Mouse (Mus musculus) stomach, embryonic 14.5 days (tissue): ENCODE measurements at regions not wholly inside any gene's neighbourhood (a gene's known extent, or its start where the extent isn't known, plus 50 kb on each side); places are given as distances from the start of the nearest gene placed in this dataset.

Source experiments
- ATAC-seq: fragments of 200-750 bp; cut with Nextera tagmentation; 2 replicates; pipeline ENCODE4 v1.8.0; 2017; ENCODE audit warnings: low read depth, moderate TSS enrichment; ENCODE audit not compliant: insufficient number of reproducible peaks, insufficient read depth, low FRiP score
- H3K27ac ChIP-seq: fragments of 300-500 bp; sonication (generic); 2 replicates; pipeline ENCODE4 v1.5.1; 2014; ENCODE audit warnings: mild to moderate bottlenecking, low read length, moderate library complexity, mixed read lengths
- H3K27me3 ChIP-seq: fragments of 300-500 bp; sonication (generic); 2 replicates; pipeline ENCODE4 v1.6.1; 2014; ENCODE audit warnings: low read length, control low read depth, mixed read lengths; ENCODE audit not compliant: control insufficient read depth, insufficient read depth
- H3K36me3 ChIP-seq: fragments of 300-500 bp; sonication (generic); 2 replicates; pipeline ENCODE4 v1.6.1; 2014; ENCODE audit warnings: mild to moderate bottlenecking, control low read depth, low read length, moderate library complexity, mixed read lengths; ENCODE audit not compliant: control insufficient read depth, insufficient read depth
- H3K4me1 ChIP-seq: fragments of 300-500 bp; sonication (generic); 2 replicates; pipeline ENCODE4 v1.6.1; 2014; ENCODE audit warnings: low read length, control low read depth, mixed read lengths; ENCODE audit not compliant: control insufficient read depth, insufficient read depth
- H3K4me2 ChIP-seq: fragments of 300-500 bp; sonication (generic); replicated peaks from 2 replicates; pipeline ENCODE4 v1.6.1; 2014; ENCODE audit warnings: low read depth, low read length, control low read depth
- H3K4me3 ChIP-seq: fragments of 300-500 bp; sonication (generic); 2 replicates; pipeline ENCODE4 v1.5.1; 2014; ENCODE audit warnings: low read depth, low read length, control low read depth
- H3K9ac ChIP-seq: fragments of 300-500 bp; sonication (generic); replicated peaks from 2 replicates; pipeline ENCODE4 v1.6.1; 2014; ENCODE audit warnings: low read depth, mild to moderate bottlenecking, control low read depth, low read length, moderate library complexity, mixed read lengths
- H3K9me3 ChIP-seq: fragments of 300-500 bp; sonication (generic); 2 replicates; pipeline ENCODE4 v1.6.1; 2016; ENCODE audit warnings: low read depth, low read length, control low read depth; ENCODE audit not compliant: control insufficient read depth
- WGBS: fragments of 180-500 bp; shearing (Covaris S2); extraction: QIAGEN DNeasy Blood & Tissue Kit; methylation state at CpG from one replicate; pipeline ENCODE4 v1.1.7; 2014; 5-methylcytosine and 5-hydroxymethylcytosine counted together

DNA sequence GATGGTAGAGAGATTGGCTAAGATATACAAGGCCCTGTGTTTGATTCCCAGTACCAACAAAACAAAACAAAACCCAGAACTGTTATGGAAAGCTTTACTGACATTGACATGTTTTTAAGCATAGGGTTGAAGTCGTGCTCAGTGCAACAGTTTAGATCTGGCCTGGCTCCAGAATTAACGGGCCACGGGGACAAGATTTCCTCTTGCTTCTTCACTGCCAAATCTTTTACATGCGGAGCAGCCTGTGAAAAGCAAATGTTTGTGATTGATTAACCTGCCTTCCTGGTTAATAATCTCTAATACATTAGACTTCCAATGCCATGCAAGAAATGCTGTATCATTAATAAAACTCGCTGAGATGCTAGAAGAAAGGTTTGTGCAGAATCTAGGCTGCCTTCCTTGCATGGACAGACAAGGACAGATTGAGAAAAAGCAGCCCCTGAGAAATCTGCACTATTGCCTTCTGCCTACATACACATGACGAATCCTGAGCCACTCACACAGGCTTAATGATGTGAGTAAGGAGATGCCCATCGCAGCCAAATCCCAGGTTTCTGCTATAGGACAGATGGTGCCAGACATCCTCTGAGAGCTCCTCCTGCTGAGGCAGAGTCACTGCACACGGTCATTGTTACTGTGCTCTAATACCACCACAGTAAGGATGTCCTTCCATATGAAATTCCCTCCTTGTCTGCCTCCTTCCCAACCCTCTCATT, 697.2 kb upstream of the Tmem132c start:
- no peak for ATAC-seq
- Histone ChIP-seq H3K27ac (no peak overlapping the region), H3K4me2 (no peak overlapping the region), H3K9me3 (no peaks in the 10 kb centered on the region), H3K4me3 (no peak overlapping the region), H3K9ac (no peak overlapping the region), H3K36me3 (no peaks in the 10 kb centered on the region), H3K4me1 (no peaks in the 10 kb centered on the region), H3K27me3 (no peaks in the 10 kb centered on the region)
- WGBS, result 47% methylated on average over 8 of the region's 8 CpGs

DNA sequence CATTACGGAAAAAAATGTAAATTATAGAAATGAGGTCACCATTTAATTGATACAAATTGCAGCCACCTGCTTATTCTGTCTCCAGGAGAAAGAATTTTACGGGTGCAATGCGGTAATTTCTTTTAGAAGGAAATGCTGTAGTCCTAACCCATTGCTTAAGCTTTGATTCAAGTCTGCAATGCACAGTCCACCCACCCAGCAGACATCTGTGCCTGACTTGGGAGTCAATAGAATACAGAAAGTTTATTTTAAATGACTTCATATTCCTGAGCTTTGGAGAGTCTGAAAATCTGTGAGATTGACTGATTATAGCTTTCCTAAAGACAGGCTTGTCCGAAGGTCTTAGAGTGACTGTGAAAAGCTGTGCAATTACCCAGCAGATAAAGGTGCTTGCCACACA, 693.8 kb upstream of the Tmem132c start:
- 70% methylated on average over 4 of the region's 4 CpGs for WGBS

DNA sequence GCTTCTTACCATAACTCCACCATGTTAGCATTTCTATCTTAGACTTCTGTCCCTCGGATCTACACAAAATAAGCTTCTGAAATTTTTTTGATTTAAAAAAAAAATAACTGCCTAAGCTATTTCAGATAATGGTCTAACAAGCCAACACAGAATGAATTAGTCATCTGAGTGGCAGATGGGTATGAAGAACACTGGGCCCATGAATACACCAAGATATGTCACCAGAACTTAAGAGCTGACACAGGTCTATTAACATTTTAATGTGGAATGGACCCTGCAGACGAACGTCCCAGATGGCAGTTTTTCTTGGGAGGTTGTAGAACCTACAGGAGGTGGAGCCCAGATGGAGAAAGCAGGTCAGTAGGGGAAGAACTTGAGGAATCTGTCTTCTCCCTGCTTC, 689.9 kb upstream of the Tmem132c start:
- Histone ChIP-seq H3K9ac (no peak overlapping the region), H3K4me1 (no peaks in the 10 kb centered on the region), H3K4me3 (no peak overlapping the region), H3K36me3 (no peaks in the 10 kb centered on the region), H3K27ac (no peak overlapping the region), H3K27me3 (no peaks in the 10 kb centered on the region), H3K9me3 (no peaks in the 10 kb centered on the region), H3K4me2 (no peak overlapping the region)
- no peak for ATAC-seq
- 67% methylated on average over 3 of the region's 3 CpGs for WGBS

More for the DNA sequence above, 693.8 kb upstream of the Tmem132c start:
- no peak for ATAC-seq
- no peaks in the 10 kb centered on the region for H3K27me3 ChIP-seq
- H3K27ac ChIP-seq, result no peak overlapping the region
- H3K4me3 ChIP-seq, result no peak overlapping the region
- H3K4me2 ChIP-seq, result no peak overlapping the region
- no peak overlapping the region for H3K9ac ChIP-seq
- H3K4me1 ChIP-seq, result no peaks in the 10 kb centered on the region
- H3K36me3 ChIP-seq, result no peaks in the 10 kb centered on the region
- no peaks in the 10 kb centered on the region for H3K9me3 ChIP-seq

DNA sequence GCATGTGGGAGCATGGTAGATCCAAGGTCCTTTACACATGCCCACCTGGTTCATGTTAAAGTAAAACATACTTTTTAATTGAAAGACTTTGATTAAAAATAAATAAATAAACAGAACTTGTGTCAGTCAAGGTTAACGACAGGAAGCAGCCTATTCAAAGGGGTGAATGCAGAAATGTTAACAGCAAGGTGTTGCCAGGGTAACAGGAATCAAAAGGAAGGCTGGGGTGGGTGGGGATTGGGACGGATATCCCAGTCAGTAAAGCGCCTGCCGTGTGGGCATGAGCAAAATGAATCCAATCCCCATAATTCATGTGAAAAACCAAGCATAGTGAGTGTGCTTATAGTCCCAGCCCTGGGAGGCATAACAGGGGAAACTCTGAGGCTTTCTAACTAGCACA, 682.6 kb upstream of the Tmem132c start:
- Histone ChIP-seq H3K4me2 (no peak overlapping the region), H3K9me3 (no peaks in the 10 kb centered on the region), H3K27me3 (no peaks in the 10 kb centered on the region), H3K27ac (no peak overlapping the region), H3K9ac (no peak overlapping the region), H3K4me1 (no peaks in the 10 kb centered on the region), H3K4me3 (no peak overlapping the region), H3K36me3 (no peaks in the 10 kb centered on the region)
- ATAC-seq, result no peak
- WGBS, result 56% methylated on average over 4 of the region's 4 CpGs

DNA sequence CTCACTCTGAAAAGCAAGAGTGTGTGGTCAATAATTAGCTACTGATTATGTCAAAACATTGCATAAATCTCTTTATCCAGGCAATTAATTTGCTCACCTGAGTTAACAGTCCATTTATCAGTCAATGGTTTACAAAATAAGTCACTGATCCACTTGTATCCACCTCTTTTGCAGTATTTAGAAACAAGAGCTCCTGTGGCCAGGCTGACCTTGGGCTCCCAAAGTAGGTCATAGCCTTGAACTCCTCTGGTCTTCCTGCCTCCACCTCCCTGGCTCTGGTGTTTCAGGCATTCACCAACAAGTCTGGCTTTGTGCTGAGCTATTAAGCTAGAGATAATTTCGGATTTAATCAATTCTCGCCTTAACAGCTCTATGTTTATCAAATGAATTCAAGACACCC, 675.8 kb upstream of the Tmem132c start:
- ATAC-seq, result no peak
- no peak overlapping the region for H3K9ac ChIP-seq
- no peak overlapping the region for H3K4me3 ChIP-seq
- no peaks in the 10 kb centered on the region for H3K27me3 ChIP-seq
- H3K27ac ChIP-seq, result no peak overlapping the region
- no peaks in the 10 kb centered on the region for H3K36me3 ChIP-seq
- no peaks in the 10 kb centered on the region for H3K4me1 ChIP-seq
- 81% methylated on average over 2 of the region's 2 CpGs for WGBS
- H3K9me3 ChIP-seq, result no peaks in the 10 kb centered on the region
- no peak overlapping the region for H3K4me2 ChIP-seq

DNA sequence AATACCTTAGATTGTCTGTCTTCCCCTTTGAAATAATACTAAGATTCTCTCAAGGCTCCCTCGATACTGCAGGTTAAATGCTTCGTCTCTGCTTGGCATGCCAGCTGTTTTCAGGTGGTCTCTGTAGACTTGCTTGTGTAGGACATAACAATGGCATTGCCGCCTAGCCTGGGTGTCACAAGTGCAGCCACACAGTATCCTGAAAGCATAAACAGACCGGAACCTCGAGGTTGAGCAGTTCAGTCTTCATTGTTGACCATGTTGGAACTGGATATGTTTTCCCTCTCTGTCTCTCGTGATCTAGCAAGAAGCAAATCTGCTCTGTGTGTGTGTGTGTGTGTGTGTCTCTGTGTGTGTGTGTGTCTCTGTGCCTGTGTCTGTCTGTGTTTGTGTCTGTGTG, 675.4 kb upstream of the Tmem132c start:
- no peaks in the 10 kb centered on the region for H3K9me3 ChIP-seq
- ATAC-seq, result no peak
- H3K4me3 ChIP-seq, result no peak overlapping the region
- H3K27ac ChIP-seq, result no peak overlapping the region
- no peak overlapping the region for H3K4me2 ChIP-seq
- H3K36me3 ChIP-seq, result no peaks in the 10 kb centered on the region
- no peaks in the 10 kb centered on the region for H3K27me3 ChIP-seq
- WGBS, result 78% methylated on average over 6 of the region's 6 CpGs
- no peak overlapping the region for H3K9ac ChIP-seq
- H3K4me1 ChIP-seq, result no peaks in the 10 kb centered on the region

DNA sequence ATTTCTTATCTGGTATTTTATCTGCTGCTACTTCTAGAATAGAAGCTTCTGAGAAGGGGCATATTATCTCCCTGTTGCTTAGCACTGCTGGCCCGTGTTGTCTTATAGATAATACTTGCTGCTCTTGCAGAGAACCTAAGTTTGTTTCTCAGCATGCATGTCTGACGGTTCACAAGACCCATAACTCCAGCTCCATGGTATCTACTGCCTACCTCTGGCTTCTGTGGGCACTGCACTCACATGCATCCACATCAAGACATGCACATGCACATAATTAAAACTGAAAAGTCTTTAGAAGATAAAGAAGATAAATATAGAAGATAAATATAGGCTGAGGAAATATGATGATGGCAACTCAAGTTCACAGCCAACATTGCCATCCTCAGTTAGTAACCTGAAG, 667.8 kb upstream of the Tmem132c start:
- Histone ChIP-seq H3K9me3 (no peaks in the 10 kb centered on the region), H3K4me3 (no peak overlapping the region), H3K4me2 (no peak overlapping the region), H3K9ac (no peak overlapping the region), H3K27ac (no peak overlapping the region), H3K36me3 (no peaks in the 10 kb centered on the region), H3K27me3 (no peaks in the 10 kb centered on the region), H3K4me1 (no peaks in the 10 kb centered on the region)
- no peak for ATAC-seq
- 71% methylated on average over 2 of the region's 2 CpGs for WGBS

DNA sequence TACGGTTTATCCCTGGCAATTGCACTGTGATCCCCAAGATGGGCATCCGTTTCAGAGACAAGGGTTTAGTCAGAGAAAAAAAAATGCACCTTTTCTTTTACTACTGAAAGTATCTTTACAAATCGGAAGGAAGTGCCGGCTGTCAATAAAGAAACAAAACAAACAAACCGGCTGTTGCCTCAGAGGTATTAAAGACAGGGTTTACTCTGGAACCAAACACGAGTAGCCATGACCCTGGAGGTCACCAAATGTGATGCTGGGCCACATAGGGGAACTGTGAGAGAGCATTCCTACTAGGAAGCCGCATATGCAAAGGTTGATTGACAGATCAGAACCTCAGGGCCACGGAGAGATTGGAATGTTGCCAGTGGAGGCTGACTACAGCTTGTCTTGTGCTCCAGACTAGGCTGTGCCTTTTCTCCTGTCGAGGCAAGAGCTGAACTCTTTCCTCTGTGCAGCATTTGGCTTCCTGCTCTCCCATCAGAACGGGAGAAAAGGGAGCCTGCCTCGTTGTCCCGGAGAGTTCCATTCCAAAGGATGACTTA, 643.8 kb upstream of the Tmem132c start:
- H3K4me1 ChIP-seq, result no peaks in the 10 kb centered on the region
- H3K9ac ChIP-seq, result no peak overlapping the region
- ATAC-seq, result no peak
- 67% methylated on average over 12 of the region's 12 CpGs for WGBS
- H3K27me3 ChIP-seq, result no peaks in the 10 kb centered on the region
- H3K27ac ChIP-seq, result no peak overlapping the region
- H3K36me3 ChIP-seq, result no peaks in the 10 kb centered on the region
- H3K4me3 ChIP-seq, result no peak overlapping the region
- H3K9me3 ChIP-seq, result no peaks in the 10 kb centered on the region
- no peak overlapping the region for H3K4me2 ChIP-seq

DNA sequence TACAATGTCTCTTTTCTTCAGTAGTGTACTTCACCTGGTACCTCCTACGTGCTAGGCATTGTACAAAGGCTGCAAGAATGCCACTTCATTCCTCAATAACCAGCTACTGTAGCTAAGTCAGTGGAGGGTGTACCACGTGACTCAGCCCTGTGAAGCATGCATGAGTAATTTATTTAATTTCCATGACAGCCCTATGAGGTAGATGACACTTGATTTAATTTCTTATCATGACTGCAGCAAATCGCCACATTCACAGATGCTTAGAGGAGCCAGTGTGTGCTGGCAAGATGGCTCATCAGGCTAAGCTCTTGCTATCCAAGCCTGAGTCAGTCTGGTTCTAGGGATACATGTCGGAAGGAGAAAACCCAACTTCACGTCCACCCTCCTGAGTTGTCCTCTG, 642.0 kb upstream of the Tmem132c start:
- H3K9me3 ChIP-seq, result no peaks in the 10 kb centered on the region
- H3K36me3 ChIP-seq, result no peaks in the 10 kb centered on the region
- no peak overlapping the region for H3K4me3 ChIP-seq
- H3K4me1 ChIP-seq, result no peaks in the 10 kb centered on the region
- no peak overlapping the region for H3K27ac ChIP-seq
- no peak overlapping the region for H3K4me2 ChIP-seq
- H3K27me3 ChIP-seq, result no peaks in the 10 kb centered on the region
- no peak for ATAC-seq
- no peak overlapping the region for H3K9ac ChIP-seq
- WGBS, result 86% methylated on average over 5 of the region's 5 CpGs
